Mouse (Mus musculus): ENCODE results near the gene Nxn.

Nxn gene

GRCm38 (mm10) chr11:76260208-76261050 lies 138.5 kb downstream of the Nxn start:
- DNase-seq (ENCODE audit: low spot score) = no peak

- DNase-seq (ENCODE audit: low spot score) = no peak
These were observed 140.4 kb downstream of the Nxn start for GRCm38 (mm10) chr11:76258511-76258910.

- no peak for DNase-seq (ENCODE audit: low spot score)
These were observed 141.6 kb downstream of the Nxn start for GRCm38 (mm10) chr11:76257386-76257785.

- no peak for DNase-seq (ENCODE audit: low spot score)
These were observed 142.8 kb downstream of the Nxn start for GRCm38 (mm10) chr11:76256129-76256528.

GRCm38 (mm10) chr11:76255431-76256001 lies 143.4 kb downstream of the Nxn start:
- DNase-seq (ENCODE audit: low spot score) = no peak

GRCm38 (mm10) chr11:76253918-76254264 lies 145.0 kb downstream of the Nxn start:
- DNase-seq (ENCODE audit: low spot score) = no peak

GRCm38 (mm10) chr11:76253145-76253917 lies 145.6 kb downstream of the Nxn start:
- DNase-seq (ENCODE audit: low spot score) = peak; percentile 59

- no peak for DNase-seq (ENCODE audit: low spot score)
These were observed 146.9 kb downstream of the Nxn start for GRCm38 (mm10) chr11:76252036-76252435.

- DNase-seq (ENCODE audit: low spot score) = no peak
These were observed 151.7 kb downstream of the Nxn start for GRCm38 (mm10) chr11:76247239-76247638.

GRCm38 (mm10) chr11:76246439-76246838 lies 152.5 kb downstream of the Nxn start:
- no peak for DNase-seq (ENCODE audit: low spot score)

- no peak for DNase-seq (ENCODE audit: low spot score)
These were observed 155.0 kb downstream of the Nxn start for GRCm38 (mm10) chr11:76243811-76244546.

GRCm38 (mm10) chr11:76242901-76243810 lies 155.8 kb downstream of the Nxn start, which contains the start of the genes Mrm3 and Glod4:
Mrm3 (plus strand) TSS chr11:76243715.
Glod4 (minus strand) TSS chr11:76243725.
- peak; percentile 81 for DNase-seq (ENCODE audit: low spot score)

GRCm38 (mm10) chr11:76239750-76240149 lies 159.2 kb downstream of the Nxn start:
- no peak for DNase-seq (ENCODE audit: low spot score)

- no peak for DNase-seq (ENCODE audit: low spot score)
These were observed 162.8 kb downstream of the Nxn start for GRCm38 (mm10) chr11:76236136-76236535.

GRCm38 (mm10) chr11:76225051-76225450 lies 173.9 kb downstream of the Nxn start:
- DNase-seq (ENCODE audit: low spot score) = no peak

GRCm38 (mm10) chr11:76224631-76225030 lies 174.3 kb downstream of the Nxn start:
- DNase-seq (ENCODE audit: low spot score) = no peak

- DNase-seq (ENCODE audit: low spot score) = peak; percentile 95
These were observed 181.5 kb downstream of the Nxn start, which contains the start of the genes Dbil5 and Gemin4 for GRCm38 (mm10) chr11:76217390-76217800. Dbil5 (plus strand) TSS chr11:76217608. Gemin4 (minus strand) TSS chr11:76217664.

- no peak for DNase-seq (ENCODE audit: low spot score)
These were observed 182.1 kb downstream of the Nxn start for GRCm38 (mm10) chr11:76216681-76217389.

- DNase-seq (ENCODE audit: low spot score) = no peak
These were observed 182.8 kb downstream of the Nxn start for GRCm38 (mm10) chr11:76216049-76216540.

- no peak for DNase-seq (ENCODE audit: low spot score)
These were observed 183.9 kb downstream of the Nxn start for GRCm38 (mm10) chr11:76215011-76215410.
